In genomic region chr2:27848466-27848865, GRCm38 (mm10) we compare ENCODE assay signal across 11 mouse cellular contexts. TPM values are rescaled to one million over a fixed set of nuclear protein-coding genes. Genes with fewer than 3 reads are reported as not detected.
DNase-seq lines count a peak whose midpoint lies in the region; ATAC-seq and TF ChIP-seq lines count a peak whose summit lies in the region.
"Had no signal": no experiment of that assay in that cellular context is flagged by ENCODE, and none has a peak within 500 bp of the region (broad histone marks: within the 10 kb centered on the region; RNA-seq: fewer than 3 reads in every experiment).

No protein-coding gene starts in this region.

- no peak for TF ChIP-seq POLR2A in kidney, adult 2 months (IDR thresholded peaks at IDR 0.05; ENCODE audit: low read depth, low read length)

- H3K27me3 ChIP-seq in kidney, adult 2 months (replicated peaks; ENCODE audit: control insufficient read depth, insufficient read depth, low read length) = no peaks in the 10 kb centered on the region
- no peaks in the 10 kb centered on the region for H3K27me3 ChIP-seq in intestine, postnatal 0 days (replicated peaks; ENCODE audit: control insufficient read depth, insufficient read depth, low read length)
- H3K27me3 ChIP-seq in stomach, embryonic 15.5 days (replicated peaks) = no peaks in the 10 kb centered on the region

- H3K27ac ChIP-seq in kidney, adult 2 months (ENCODE audit: insufficient read depth, low read depth, low read length) = no peak overlapping the region
- H3K27ac ChIP-seq in intestine, postnatal 0 days (ENCODE audit: low read depth, low read length) = peak overlapping the region; percentile 62; the same call in 1 of the 2 replicates
- peak overlapping the region; percentile 81 for H3K27ac ChIP-seq in stomach, embryonic 15.5 days
- H3K27ac ChIP-seq: liver, embryonic 14.5 days had no signal

- no peak overlapping the region for H3K9ac ChIP-seq in intestine, postnatal 0 days (ENCODE audit: low read depth, low read length)
- H3K9ac ChIP-seq in stomach, embryonic 15.5 days = no peak overlapping the region
- H3K9ac ChIP-seq: liver, embryonic 14.5 days had no signal

- no peaks in the 10 kb centered on the region for H3K36me3 ChIP-seq in kidney, adult 2 months (ENCODE audit: control insufficient read depth, insufficient read depth, low read length)
- no peaks in the 10 kb centered on the region for H3K36me3 ChIP-seq in intestine, postnatal 0 days (ENCODE audit: control insufficient read depth, insufficient read depth)
- no peaks in the 10 kb centered on the region for H3K36me3 ChIP-seq in stomach, embryonic 15.5 days

- H3K4me2 ChIP-seq in intestine, postnatal 0 days (replicated peaks; ENCODE audit: low read depth) = no peak overlapping the region
- no peak overlapping the region for H3K4me2 ChIP-seq in stomach, embryonic 15.5 days

- 82% methylated on average over 5 of the region's 5 CpGs for WGBS in kidney, adult 2 months
- 43% methylated on average over 5 of the region's 5 CpGs for WGBS in intestine, postnatal 0 days
- 32% methylated on average over 5 of the region's 5 CpGs for WGBS in stomach, embryonic 15.5 days

- ATAC-seq in intestine, postnatal 0 days = no peak
- ATAC-seq in stomach, embryonic 15.5 days (ENCODE audit: insufficient read depth, low FRiP score, low read depth) = peak; percentile 57; the same call in 1 of the 2 replicates

- peak; percentile 10 for DNase-seq in kidney, adult 9 months
- no peak for DNase-seq in kidney, adult 2 months
- peak; percentile 73 to 88 for DNase-seq in heart, adult 18-20 months
- DNase-seq in spleen, postnatal 10 days (ENCODE audit: low spot score in 2 of 2) = no peak
- DNase-seq in adrenal gland, adult 2 months = no peak
- no peak for DNase-seq in cerebellum, adult 18-20 months
- DNase-seq: adrenal gland, postnatal 14 days had no signal

- H3K9me3 ChIP-seq in intestine, postnatal 0 days (ENCODE audit: control insufficient read depth) = no peaks in the 10 kb centered on the region
- H3K9me3 ChIP-seq in stomach, embryonic 15.5 days = no peaks in the 10 kb centered on the region

- H3K4me3 ChIP-seq in kidney, adult 2 months (ENCODE audit: insufficient read depth, low read depth, low read length) = no peak overlapping the region
- H3K4me3 ChIP-seq in intestine, postnatal 0 days (ENCODE audit: low read depth, low read length) = no peak overlapping the region
- no peak overlapping the region for H3K4me3 ChIP-seq in stomach, embryonic 15.5 days (replicated peaks)
- H3K4me3 ChIP-seq: myocyte had no signal

- TF ChIP-seq CTCF in kidney, adult 2 months (conservative IDR thresholded peaks at IDR 0.05; ENCODE audit: insufficient read depth, insufficient read length, low read depth, low read length) = no peak
- peak; percentile 23 for TF ChIP-seq CTCF in intestine, postnatal 0 days (IDR thresholded peaks at IDR 0.05; ENCODE audit: low read depth)

- H3K4me1 ChIP-seq in kidney, adult 2 months (ENCODE audit: control insufficient read depth, insufficient read depth, low read length) = no peaks in the 10 kb centered on the region
- H3K4me1 ChIP-seq in intestine, postnatal 0 days (replicated peaks; ENCODE audit: control insufficient read depth, insufficient read depth, low read length) = peaks cover 3% of the 10 kb centered on the region; the same call in 1 of the 2 replicates
- H3K4me1 ChIP-seq in stomach, embryonic 15.5 days = no peaks in the 10 kb centered on the region

RNA-seq across cellular contexts. Expression of gene Col5a1, which starts 37.8 kb away (rescaled TPM):
- 7.5 and 8.1 TPM in 2 replicates for polyA plus RNA-seq in kidney, adult 2 months (2012; rRNA removed)
- 10 to 100 TPM; 14.8 to 17.9 TPM for total RNA-seq in heart, adult 18-20 months (2021)
- polyA plus RNA-seq in intestine, postnatal 0 days (2015; fragmentation: Nextera tagmentation; extraction: Ambion mirVana) = 39.5 and 40.7 TPM in 2 replicates
- 130 and 136 TPM in 2 replicates for polyA plus RNA-seq in stomach, embryonic 15.5 days (2015; fragmentation: Nextera tagmentation; extraction: Ambion mirVana)
- 10 to 100 TPM; 36.4 to 37.1 TPM for total RNA-seq in adrenal gland, adult 2 months (2021)
- polyA plus RNA-seq in adrenal gland, adult 2 months (2012; rRNA removed) = 20.1 and 21.3 TPM in 2 replicates

Comparison
In these comparisons a context has a peak if more than half of its experiments do, and no peak if none do; other contexts are left out.
1. DNase-seq: peak in kidney, adult 9 months (single experiment) and heart, adult 18-20 months (2 of 2); none in kidney, adult 2 months (single experiment), spleen, postnatal 10 days (0 of 2), adrenal gland, adult 2 months (single experiment) and cerebellum, adult 18-20 months (0 of 2).